Mouse (Mus musculus) lung, postnatal 4 days (tissue): Measurements from ENCODE around the gene Setd4.
"Not testable (repeated sequence)": the region's sequence is repeated elsewhere in the genome, so short reads cannot be mapped to it uniquely, and the experiment has no call there.

Experiments used
- DNase-seq, 2 experiments: peaks; one replicate each; pipeline ENCODE4 v3.0.0; 2021

Setd4 gene

DNA sequence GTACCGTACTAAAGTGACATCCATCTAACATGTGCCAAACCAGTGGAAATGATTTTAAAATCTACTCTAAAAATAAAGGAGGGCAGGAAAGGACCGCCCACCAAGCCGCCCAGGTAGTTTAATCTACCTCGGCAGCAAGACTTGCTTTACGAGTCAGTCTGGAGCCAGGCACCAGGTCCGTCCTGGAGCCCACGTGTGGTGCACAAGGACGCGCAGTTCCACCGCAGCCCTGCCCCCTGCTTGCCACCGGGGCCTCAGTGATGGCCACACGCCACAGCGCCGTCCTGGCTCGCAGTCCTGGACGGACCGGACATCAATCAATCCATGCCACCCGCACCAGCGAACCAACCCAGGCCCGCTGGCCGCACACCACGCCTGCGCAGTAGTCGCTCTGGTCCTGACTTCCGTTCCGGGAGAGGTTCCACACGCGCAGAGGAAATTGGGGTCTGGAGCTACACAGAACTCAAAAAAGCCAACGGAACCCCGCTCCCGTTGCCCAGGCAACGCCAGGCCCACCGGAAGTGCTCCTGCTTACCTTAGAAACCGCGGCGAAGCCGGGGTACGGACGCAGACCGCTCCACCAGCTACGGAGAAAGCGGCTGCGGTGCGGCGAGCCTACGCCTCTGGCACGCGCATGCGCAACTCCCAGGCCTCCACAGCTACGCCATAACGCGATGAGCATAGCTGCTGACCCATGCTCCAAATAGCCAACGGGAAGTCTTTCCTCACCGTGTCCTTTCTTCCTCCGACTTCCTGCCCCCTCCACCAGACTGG lies at the start of gene Setd4:
Gene Setd4 (minus strand): TSS at position 625 of the 774 bp plus-strand sequence.
- DNase-seq = peak; percentile 94 to 96

GRCm38 (mm10) chr16:93648441-93649183 lies 44.7 kb upstream of the Setd4 start:
- no peak for DNase-seq

DNA sequence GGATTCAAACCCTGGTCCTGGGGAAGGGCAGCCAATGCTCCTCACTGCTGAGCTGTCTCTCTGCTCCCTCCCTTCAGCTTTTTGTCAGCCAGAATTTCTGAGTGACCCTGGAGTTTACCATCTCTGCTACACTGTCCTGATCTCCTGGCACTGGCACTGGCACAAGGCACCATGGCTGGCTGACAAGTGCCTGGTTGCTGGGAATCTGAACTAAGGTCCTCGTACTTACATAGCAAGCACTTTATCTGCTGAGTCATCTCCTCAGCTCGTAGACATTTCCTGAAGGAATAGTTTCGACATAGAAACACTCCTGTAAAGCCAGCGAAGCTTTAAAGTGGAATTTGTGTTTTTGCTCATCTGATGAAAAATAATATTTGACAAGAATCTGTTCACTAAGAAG lies 40.1 kb upstream of the Setd4 start:
- no peak for DNase-seq

DNA sequence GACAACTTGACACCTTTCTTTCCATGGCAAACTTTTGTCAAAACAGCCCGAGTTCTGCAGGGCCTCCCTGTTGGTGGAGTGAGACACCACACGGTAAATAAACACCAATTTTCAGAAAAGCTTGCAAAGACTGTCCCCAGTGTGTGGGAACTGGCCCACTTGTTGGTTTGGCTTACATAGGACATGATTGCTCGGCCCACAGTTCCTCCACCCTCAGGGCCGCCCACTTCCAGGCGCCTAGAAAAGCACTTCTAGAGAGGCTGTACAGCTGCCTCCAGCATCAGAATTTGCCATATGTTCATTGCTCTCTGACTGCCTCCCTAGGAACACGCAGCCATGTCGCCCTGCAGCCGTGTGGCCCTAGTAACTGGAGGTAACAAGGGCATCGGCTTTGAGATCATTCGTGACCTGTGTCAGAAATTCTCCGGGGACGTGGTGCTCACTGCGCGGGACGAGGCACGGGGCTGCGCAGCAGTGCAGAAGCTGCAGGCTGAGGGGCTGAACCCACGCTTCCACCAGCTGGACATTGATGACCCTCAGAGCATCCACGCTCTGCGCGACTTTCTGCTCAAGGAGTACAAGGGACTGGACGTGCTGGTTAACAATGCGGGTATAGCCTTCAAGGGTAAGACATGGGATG lies 24.0 kb upstream of the Setd4 start, which contains the start of gene Gm5678:
Gene Gm5678 (plus strand): TSS at position 337 of the 640 bp plus-strand sequence.
- no peak for DNase-seq

DNA sequence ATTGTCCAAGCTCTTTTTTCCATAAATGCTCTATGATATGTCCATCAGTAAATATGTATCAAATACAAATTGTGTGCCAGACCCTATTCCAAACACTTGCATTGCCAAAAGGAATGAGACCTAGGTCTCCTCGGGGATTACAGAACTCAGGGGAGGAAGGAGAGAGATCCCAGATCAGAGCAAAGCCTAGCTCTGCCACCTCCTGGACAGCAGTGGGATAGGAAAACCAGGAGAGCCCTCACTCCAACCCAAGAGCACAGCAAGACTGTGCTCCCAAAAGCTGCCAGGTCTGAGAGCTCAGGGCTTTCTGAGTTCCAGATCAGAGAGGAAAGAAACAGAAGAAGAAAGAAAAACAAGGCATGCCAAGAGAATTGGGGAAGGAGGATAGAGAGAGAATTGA lies 22.9 kb upstream of the Setd4 start:
- peak in 1 of 2 experiments; percentile 37 for DNase-seq

- DNase-seq = no peak
These were observed 20.8 kb upstream of the Setd4 start for GRCm38 (mm10) chr16:93624671-93625070.

DNA sequence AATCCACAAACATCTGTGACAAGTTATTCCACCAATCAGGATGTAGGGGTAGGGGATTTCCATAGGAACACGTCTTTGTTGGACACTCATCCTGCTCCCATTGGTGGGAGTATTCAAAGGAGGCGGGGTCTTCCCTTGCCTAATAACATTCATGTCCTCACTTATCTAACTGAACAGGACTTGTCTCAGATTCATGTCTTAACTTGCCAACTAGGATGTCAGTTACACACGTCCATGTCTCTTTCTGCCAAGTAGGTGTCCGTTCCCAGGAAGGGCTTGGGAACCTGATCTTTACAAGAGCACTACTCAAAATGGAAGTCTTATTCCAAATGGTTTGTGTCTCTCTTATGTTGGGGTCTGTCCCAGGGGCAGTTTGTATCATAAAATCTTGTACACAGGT lies 19.9 kb upstream of the Setd4 start:
- DNase-seq = not testable (repeated sequence)

DNA sequence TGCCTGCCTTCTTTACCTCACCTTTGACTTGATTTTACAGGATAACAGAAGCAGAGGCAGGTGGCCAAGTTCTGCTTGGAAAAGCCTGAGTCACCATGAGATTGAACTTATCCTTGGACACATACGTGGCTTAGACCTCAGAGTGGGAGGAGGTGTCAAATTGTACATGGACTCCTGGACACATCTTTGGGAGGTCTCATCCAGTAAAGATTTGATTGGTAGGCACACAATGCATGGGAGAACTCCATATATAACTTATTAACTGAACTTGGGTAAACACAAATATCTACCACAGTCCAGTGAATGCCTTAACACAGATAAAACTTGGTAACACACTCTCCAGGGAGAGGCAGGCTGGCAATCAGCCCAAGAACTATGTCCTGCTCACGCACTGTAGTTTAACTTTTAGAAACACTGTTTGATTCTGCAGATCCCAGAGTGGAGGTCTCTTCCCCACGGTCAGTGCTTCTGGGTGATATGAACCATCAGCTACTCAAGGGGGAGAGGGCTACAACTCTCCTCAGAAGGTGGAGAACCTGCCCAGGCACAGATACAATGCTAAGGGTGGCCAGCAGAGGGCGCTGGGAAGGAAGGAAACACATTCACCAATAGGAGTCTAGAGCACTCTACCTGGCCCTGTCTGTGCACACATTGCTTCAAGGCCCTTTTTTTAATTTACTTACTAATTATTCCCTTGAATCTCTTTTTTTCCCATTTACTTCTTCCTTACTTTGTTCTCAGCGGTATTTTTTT lies 11.4 kb upstream of the Setd4 start:
- peak; percentile 61 to 75 for DNase-seq

DNA sequence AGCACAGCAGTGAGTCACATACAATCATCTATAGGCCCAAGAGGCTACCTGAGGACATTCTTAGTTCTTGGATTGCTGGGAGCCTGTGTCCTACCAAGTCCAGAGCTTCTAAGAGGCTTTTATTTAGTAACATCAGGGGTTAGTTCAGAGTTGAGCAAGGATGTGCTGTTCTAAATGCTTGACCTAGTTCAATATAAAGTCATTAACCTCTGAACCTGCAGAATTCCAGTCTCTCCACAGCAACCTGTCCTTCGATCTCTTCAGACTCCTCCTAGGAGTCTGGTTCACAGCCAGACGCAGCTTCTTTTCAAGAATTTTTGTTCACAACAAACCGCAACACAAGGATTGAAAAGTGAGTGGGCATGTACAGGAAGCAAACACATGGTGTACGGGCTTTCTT lies 7.1 kb upstream of the Setd4 start:
- DNase-seq = no peak

DNA sequence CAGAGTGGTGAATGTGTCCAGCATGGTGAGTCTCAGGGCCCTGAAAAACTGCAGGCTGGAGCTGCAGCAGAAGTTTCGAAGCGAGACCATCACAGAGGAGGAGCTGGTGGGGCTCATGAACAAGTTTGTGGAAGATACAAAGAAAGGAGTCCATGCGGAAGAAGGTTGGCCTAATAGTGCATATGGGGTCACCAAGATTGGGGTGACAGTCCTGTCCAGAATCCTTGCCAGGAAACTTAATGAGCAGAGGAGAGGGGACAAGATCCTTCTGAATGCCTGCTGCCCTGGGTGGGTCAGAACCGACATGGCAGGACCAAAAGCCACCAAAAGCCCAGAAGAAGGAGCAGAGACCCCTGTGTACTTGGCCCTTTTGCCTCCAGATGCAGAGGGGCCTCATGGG lies 5.9 kb upstream of the Setd4 start:
- no peak for DNase-seq

GRCm38 (mm10) chr16:93608731-93609130 lies 4.9 kb upstream of the Setd4 start:
- no peak for DNase-seq

GRCm38 (mm10) chr16:93607669-93608101 lies 3.8 kb upstream of the Setd4 start:
- peak; percentile 89 for DNase-seq

- DNase-seq = no peak
These were observed 2.3 kb upstream of the Setd4 start for GRCm38 (mm10) chr16:93606146-93606545.

DNA sequence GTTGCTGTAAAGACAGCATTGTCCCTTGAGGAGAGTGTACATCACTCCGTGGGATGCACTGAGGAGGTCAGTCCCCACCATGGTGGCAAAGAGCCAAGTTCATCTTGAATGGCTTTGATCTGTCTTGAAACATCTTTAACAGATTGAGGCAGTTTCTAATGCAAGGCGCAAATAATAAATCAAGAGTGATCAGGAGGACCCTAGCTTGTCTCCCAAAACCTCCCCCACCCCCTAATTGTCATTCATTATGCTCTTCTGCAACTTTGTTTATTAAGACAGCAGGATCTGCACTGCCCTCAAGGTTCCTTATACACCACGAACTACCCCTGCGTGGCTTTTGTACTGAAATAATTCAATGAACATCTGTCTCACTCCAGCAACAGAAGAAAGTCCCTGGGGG lies 1.7 kb upstream of the Setd4 start, which contains the start of gene Cbr1:
Gene Cbr1 (plus strand): TSS at position 301 of the 400 bp plus-strand sequence.
- no peak for DNase-seq

- DNase-seq = no peak
These were observed 662 bp upstream of the Setd4 start for GRCm38 (mm10) chr16:93604481-93604969.

- DNase-seq = no peak
These were observed 4.4 kb downstream of the Setd4 start for GRCm38 (mm10) chr16:93599461-93599860.

- no peak for DNase-seq
These were observed 6.3 kb downstream of the Setd4 start for GRCm38 (mm10) chr16:93597551-93597950.

DNA sequence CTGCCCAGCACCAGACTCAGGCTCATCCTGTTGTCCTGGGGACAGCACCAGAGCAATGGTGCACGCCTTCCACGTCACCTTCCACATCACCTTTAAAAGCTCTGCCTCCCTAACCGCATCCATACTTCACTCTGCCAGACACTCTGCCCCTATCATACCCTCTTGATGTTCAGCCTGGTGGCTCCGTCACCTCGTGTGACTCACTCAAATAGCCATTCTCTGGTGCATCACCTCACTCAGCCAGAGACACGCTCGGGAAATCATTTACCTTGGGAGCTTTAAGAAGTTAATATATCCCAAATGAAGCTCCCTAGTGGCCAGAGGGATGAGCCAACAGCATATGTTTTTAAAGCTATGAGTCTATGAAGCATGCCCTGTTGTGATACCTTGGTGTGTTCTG lies 7.1 kb downstream of the Setd4 start:
- DNase-seq = no peak

DNA sequence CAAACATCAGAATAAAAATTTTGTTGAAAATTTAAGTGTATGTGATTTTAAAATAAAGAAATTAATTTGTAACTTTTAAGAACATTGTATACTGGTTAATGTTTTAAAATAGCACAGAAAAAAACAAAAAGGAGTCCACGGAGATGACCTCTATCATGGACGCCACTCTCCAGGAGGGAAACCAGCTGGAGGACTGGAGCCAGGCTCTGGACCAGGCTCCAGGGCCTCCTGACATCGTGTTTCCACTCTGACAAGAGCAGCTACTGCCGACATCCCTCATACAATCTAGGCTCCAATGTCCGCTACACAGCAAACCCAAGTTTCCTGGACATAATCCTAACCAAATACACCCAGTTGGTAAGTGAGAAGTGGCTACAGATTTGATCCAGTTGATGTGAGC lies 8.1 kb downstream of the Setd4 start:
- no peak for DNase-seq

DNA sequence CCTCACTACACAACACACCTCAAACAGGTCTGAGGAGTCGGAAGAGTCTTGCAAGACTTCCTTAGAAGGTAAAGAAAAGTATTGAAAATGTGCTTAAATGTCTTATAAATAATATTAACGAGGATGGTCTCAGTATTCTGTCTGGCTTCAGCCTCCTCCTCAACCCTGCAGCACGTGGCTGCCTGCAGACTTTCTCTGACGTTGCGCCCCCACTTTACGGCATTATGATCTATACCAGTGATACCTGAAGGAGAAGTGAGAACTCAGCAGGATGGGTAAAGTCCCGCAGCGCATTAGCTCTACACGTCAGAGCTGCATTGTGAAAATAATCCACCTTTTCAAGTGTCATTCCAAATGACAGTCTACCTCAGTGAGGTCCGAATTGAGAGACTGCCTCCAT lies 9.4 kb downstream of the Setd4 start:
- no peak for DNase-seq

- no peak for DNase-seq
These were observed 10.5 kb downstream of the Setd4 start for GRCm38 (mm10) chr16:93593406-93593805.

- DNase-seq = no peak
These were observed 11.2 kb downstream of the Setd4 start for GRCm38 (mm10) chr16:93592711-93593110.
